Mouse (Mus musculus): Measurements from ENCODE around the gene Jag2.

DNA sequence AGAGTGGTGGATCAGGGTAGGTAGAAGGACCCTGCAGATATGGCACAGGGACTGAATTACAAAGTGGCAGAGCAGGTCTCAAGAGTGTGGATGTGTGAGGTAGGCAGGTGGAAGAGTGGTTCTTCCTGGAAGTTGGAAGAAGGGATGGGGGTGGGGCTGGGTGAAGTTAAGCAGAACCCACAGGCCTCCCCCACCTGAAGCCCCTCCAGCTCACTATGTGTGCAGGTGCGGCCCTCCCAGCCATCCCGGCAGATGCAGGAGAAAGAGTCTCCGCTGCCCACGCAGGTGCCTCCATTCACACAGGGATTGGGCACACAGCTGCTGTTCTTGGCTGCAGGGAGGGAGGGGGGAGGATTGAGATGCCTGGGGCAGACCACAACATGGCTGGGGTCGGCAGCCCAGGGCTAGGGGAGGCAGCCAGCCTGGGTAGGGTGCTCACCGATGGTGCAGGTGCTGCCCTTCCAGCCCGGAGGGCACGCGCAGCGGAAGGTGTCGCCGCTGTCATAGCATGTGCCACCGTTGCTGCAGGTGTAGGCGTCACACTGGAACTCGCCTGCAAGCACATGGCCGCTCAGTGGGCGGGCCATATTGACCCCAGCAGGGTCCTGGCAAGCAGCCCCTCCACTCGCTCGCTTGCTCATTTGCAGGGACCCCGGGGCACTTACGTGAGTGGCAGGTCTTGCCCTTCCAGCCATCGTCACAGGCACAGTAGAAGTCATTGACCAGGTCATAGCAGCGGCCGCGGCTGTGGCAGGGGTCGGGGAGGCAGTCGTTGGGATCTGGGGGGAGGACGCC is 16.4 kb downstream of the Jag2 start:
- TF ChIP-seq POLR2A (IDR thresholded peaks at IDR 0.05; ENCODE audit: low read depth, low read length) = no peak
- TF ChIP-seq CTCF (IDR thresholded peaks at IDR 0.05; ENCODE audit: borderline replicate concordance, insufficient read depth, low read length) = no peak
